Mouse (Mus musculus): ENCODE measurements around the gene 1600014C23Rik. TPM values are rescaled to one million over a fixed set of nuclear protein-coding genes. Genes with fewer than 3 reads are reported as not detected.

The 1600014C23Rik gene
- total and polyA plus RNA-seq, 2 experiments from 2014 or later: not detected

DNA sequence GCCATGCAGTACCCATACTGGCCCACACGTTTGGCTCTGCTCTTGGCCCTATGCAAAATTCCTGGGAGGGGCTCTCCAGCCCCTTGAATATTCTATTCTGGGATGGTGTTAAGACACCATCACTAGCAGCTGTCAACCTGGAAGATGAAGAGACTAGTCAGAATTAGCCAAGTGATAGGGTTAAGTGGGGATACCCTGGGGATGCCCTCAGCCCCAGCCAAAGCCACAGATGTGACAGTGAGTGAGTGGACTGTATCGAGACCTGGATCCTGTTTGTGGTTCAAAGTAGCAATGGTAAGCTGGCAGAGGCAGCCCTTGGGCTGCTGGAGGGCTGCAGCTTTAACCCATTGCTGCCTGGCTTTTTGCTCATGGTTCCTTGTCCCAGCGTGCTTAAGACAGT lies 23.8 kb downstream of the 1600014C23Rik start:
- TF ChIP-seq CTCF (IDR thresholded peaks at IDR 0.05; ENCODE audit: low read depth): no peak
- DNase-seq (no peak), ATAC-seq (no peak)
- Histone ChIP-seq H3K27ac (ENCODE audit: low read depth, low read length) (no peak overlapping the region), H3K4me1 (ENCODE audit: insufficient read depth) (no peaks in the 10 kb centered on the region), H3K27me3 (ENCODE audit: insufficient read depth, low read length) (no peaks in the 10 kb centered on the region), H3K9me3 (ENCODE audit: low read length) (no peaks in the 10 kb centered on the region), H3K9ac (no peak overlapping the region), H3K4me2 (ENCODE audit: low read depth) (no peak overlapping the region), H3K4me3 (ENCODE audit: low read depth, low read length) (no peak overlapping the region), H3K36me3 (ENCODE audit: insufficient read depth) (no peaks in the 10 kb centered on the region)
- WGBS: 55% methylated on average over 3 of the region's 3 CpGs

- Histone ChIP-seq H3K27ac (ENCODE audit: low read depth, low read length) (no peak overlapping the region), H3K4me2 (ENCODE audit: low read depth) (no peak overlapping the region), H3K4me1 (ENCODE audit: insufficient read depth) (no peaks in the 10 kb centered on the region), H3K36me3 (ENCODE audit: insufficient read depth) (no peaks in the 10 kb centered on the region), H3K9me3 (ENCODE audit: low read length) (no peaks in the 10 kb centered on the region), H3K27me3 (ENCODE audit: insufficient read depth, low read length) (no peaks in the 10 kb centered on the region), H3K9ac (no peak overlapping the region), H3K4me3 (ENCODE audit: low read depth, low read length) (no peak overlapping the region)
- TF ChIP-seq CTCF (IDR thresholded peaks at IDR 0.05; ENCODE audit: low read depth): no peak
- no peak for DNase-seq
- ATAC-seq: no peak
- 82% methylated on average over 8 of the region's 8 CpGs for WGBS
These were observed 25.5 kb downstream of the 1600014C23Rik start for GRCm38 (mm10) chr17:45708179-45708578.

- Histone ChIP-seq H3K4me1 (ENCODE audit: insufficient read depth) (no peaks in the 10 kb centered on the region), H3K27ac (ENCODE audit: low read depth, low read length) (no peak overlapping the region), H3K36me3 (ENCODE audit: insufficient read depth) (no peaks in the 10 kb centered on the region), H3K9me3 (ENCODE audit: low read length) (no peaks in the 10 kb centered on the region), H3K4me3 (ENCODE audit: low read depth, low read length) (no peak overlapping the region), H3K27me3 (ENCODE audit: insufficient read depth, low read length) (no peaks in the 10 kb centered on the region), H3K9ac (no peak overlapping the region), H3K4me2 (ENCODE audit: low read depth) (no peak overlapping the region)
- ATAC-seq (no peak), DNase-seq (no peak)
- TF ChIP-seq CTCF (IDR thresholded peaks at IDR 0.05; ENCODE audit: low read depth): 0 out of 2 replicates have a peak, but pooled peaks have one; percentile 18
- 36% methylated on average over 3 of the region's 3 CpGs for WGBS
These were observed 26.3 kb downstream of the 1600014C23Rik start for GRCm38 (mm10) chr17:45707376-45707775.

DNA sequence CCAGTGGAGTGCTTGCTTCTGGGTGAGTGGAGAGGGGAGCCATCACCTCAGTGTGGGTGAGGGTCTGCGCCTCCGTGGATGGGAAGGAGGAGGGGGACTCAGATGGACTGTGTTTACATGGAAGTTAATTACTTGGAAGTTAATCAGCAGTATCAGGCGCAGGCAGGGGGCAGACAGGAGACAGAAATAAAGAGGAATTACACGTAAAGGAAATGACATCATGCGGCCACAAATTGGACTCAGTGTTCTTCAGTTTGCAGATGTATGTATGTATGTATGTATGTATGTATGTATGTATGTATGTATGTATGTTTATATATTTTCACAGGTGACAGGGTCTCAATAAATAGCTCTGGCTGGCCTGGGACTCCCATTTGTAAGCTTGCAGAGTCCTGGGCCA lies 26.8 kb downstream of the 1600014C23Rik start:
- H3K4me1 ChIP-seq (ENCODE audit: insufficient read depth): no peaks in the 10 kb centered on the region
- H3K9me3 ChIP-seq (ENCODE audit: low read length): no peaks in the 10 kb centered on the region
- no peaks in the 10 kb centered on the region for H3K36me3 ChIP-seq (ENCODE audit: insufficient read depth)
- TF ChIP-seq CTCF (IDR thresholded peaks at IDR 0.05; ENCODE audit: low read depth): no peak
- no peak overlapping the region for H3K27ac ChIP-seq (ENCODE audit: low read depth, low read length)
- no peak overlapping the region for H3K4me3 ChIP-seq (ENCODE audit: low read depth, low read length)
- no peaks in the 10 kb centered on the region for H3K27me3 ChIP-seq (ENCODE audit: insufficient read depth, low read length)
- no peak overlapping the region for H3K4me2 ChIP-seq (ENCODE audit: low read depth)
- WGBS: 58% methylated on average over 5 of the region's 5 CpGs
- DNase-seq: no peak
- H3K9ac ChIP-seq: no peak overlapping the region
- no peak for ATAC-seq

- Histone ChIP-seq H3K27ac (ENCODE audit: low read depth, low read length) (no peak overlapping the region), H3K9me3 (ENCODE audit: low read length) (no peaks in the 10 kb centered on the region), H3K36me3 (ENCODE audit: insufficient read depth) (peaks cover 5% of the 10 kb centered on the region), H3K4me3 (ENCODE audit: low read depth, low read length) (no peak overlapping the region), H3K4me1 (ENCODE audit: insufficient read depth) (no peaks in the 10 kb centered on the region), H3K27me3 (ENCODE audit: insufficient read depth, low read length) (no peaks in the 10 kb centered on the region), H3K4me2 (ENCODE audit: low read depth) (no peak overlapping the region), H3K9ac (no peak overlapping the region)
- 73% methylated on average over 7 of the region's 7 CpGs for WGBS
- ATAC-seq (no peak), DNase-seq (no peak)
- TF ChIP-seq CTCF (IDR thresholded peaks at IDR 0.05; ENCODE audit: low read depth): no peak
These were observed 30.5 kb downstream of the 1600014C23Rik start for GRCm38 (mm10) chr17:45703187-45703586.

GRCm38 (mm10) chr17:45702254-45702653 lies 31.4 kb downstream of the 1600014C23Rik start:
- no peak for ATAC-seq
- DNase-seq: no peak
- 57% methylated on average over 4 of the region's 4 CpGs for WGBS
- Histone ChIP-seq H3K4me1 (ENCODE audit: insufficient read depth) (no peaks in the 10 kb centered on the region), H3K27me3 (ENCODE audit: insufficient read depth, low read length) (no peaks in the 10 kb centered on the region), H3K9ac (no peak overlapping the region), H3K9me3 (ENCODE audit: low read length) (no peaks in the 10 kb centered on the region), H3K4me2 (ENCODE audit: low read depth) (no peak overlapping the region), H3K36me3 (ENCODE audit: insufficient read depth) (peaks cover 10% of the 10 kb centered on the region), H3K4me3 (ENCODE audit: low read depth, low read length) (no peak overlapping the region), H3K27ac (ENCODE audit: low read depth, low read length) (no peak overlapping the region)
- TF ChIP-seq CTCF (IDR thresholded peaks at IDR 0.05; ENCODE audit: low read depth): no peak

DNA sequence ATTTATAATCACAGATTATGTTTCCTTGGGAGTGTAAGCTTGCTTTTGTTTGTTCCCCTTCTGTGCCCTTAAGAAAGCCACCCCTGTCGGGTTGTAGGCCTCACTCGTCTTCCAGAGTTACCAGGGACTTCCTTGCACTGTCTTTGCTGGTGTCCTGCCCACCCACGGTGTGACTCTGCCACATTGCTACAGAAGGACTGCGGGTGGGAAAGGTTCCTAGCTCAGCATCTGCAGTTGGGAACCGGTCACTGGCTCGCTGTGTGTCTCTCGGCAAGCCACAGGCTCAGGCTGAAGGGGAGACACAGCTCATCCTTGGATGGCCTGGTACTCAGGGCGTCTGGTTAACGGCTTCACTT lies 32.4 kb downstream of the 1600014C23Rik start:
- DNase-seq (no peak), ATAC-seq (no peak)
- H3K36me3 ChIP-seq (ENCODE audit: insufficient read depth): peaks cover 10% of the 10 kb centered on the region
- no peaks in the 10 kb centered on the region for H3K4me1 ChIP-seq (ENCODE audit: insufficient read depth)
- 74% methylated on average over 9 of the region's 9 CpGs for WGBS
- no peak for TF ChIP-seq CTCF (IDR thresholded peaks at IDR 0.05; ENCODE audit: low read depth)
- H3K9me3 ChIP-seq (ENCODE audit: low read length): no peaks in the 10 kb centered on the region
- no peak overlapping the region for H3K4me3 ChIP-seq (ENCODE audit: low read depth, low read length)
- no peak overlapping the region for H3K9ac ChIP-seq
- no peak overlapping the region for H3K27ac ChIP-seq (ENCODE audit: low read depth, low read length)
- no peaks in the 10 kb centered on the region for H3K27me3 ChIP-seq (ENCODE audit: insufficient read depth, low read length)
- no peak overlapping the region for H3K4me2 ChIP-seq (ENCODE audit: low read depth)

Measured in forebrain, postnatal 0 days (tissue).